Mouse (Mus musculus) cerebral cortex, adult 2 months (tissue): ENCODE data around the gene Slc8a3.

ENCODE experiments used
- WGBS: fragments of 180-500 bp; shearing (Covaris S2); methylation state at CpG from one replicate; pipeline ENCODE4 v1.1.7; 2018; 5-methylcytosine and 5-hydroxymethylcytosine counted together

Slc8a3 gene

DNA sequence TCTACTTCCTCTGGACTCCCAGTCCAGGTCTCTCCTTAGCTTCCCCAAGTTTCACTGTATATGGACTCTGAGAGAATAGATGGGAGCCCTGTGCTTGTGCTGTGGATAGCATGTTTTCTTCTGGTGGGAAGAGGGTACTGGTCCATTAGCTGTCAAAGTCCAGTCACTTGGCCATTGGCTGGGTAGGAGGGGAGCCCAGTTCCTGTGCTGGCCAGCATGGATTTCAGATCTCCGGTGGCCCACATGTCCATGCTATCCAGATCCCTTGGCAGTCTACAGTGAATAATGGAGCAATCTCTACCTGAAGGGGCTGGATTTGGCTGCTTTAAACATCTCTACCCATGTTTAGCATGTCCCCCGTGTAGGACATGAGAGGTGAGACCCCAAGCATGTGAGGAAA lies 148.0 kb downstream of the Slc8a3 start:
- WGBS: 79% methylated on average over 2 of the region's 2 CpGs

DNA sequence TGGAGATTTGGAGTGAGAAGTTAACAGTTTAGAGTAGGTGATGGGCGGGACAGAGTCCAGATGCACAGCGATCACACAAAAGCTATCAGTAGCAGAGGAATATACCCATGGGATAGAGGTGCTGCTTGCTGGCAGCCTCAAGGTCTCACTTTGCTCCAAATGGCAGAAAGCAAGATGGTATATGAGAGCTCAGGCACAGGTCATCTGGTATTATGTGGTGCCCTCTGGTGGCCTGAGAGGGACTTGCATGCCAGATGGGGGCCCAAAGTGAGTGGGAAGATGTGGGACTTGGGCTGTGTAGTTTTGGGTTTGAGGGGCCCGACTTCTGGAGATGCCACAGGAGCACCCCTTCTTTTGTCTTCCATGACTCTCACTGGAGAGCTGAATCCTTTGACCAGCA lies 150.9 kb downstream of the Slc8a3 start:
- 68% methylated on average over 3 of the region's 3 CpGs for WGBS

DNA sequence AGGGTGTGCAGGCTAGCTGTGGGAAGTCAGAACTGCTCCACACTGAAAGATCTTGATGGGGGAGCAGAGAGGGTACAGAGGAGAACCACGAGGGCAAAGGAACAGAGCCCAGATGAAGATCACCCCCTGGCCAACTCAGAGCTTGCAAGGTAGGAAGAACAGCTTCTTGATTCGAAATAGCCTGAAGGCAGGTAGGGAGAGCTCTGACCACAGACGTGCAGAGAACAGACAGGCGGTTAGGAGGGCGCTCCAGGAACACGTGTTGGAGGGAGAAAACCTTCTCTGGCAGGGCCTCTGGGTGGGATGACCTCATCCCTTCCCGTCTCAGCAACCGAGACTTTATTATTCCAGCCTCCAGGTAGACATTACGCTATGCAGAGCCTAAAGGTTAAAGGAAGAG lies 157.7 kb downstream of the Slc8a3 start:
- 69% methylated on average over 9 of the region's 9 CpGs for WGBS

DNA sequence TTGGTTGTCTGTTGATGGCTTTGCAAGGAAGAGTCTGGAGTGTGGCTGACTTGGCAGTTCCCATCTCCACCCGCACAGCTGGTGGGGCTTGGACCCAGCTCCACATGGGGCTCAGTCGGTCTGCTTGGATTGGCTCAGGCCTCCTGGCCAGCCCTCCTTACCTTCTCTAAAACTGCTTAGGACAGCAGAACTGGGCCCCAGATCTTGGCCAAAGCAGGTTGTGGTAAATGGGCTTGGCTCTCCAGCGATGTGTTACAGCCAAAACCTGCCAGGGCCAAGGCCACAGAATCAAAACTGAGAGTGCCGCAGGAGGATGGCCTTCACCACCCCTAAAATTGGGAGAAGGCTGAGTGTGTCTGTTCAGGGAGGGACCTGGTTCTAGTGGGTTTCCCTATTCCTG lies 159.1 kb downstream of the Slc8a3 start:
- WGBS: 76% methylated on average over 4 of the region's 4 CpGs

DNA sequence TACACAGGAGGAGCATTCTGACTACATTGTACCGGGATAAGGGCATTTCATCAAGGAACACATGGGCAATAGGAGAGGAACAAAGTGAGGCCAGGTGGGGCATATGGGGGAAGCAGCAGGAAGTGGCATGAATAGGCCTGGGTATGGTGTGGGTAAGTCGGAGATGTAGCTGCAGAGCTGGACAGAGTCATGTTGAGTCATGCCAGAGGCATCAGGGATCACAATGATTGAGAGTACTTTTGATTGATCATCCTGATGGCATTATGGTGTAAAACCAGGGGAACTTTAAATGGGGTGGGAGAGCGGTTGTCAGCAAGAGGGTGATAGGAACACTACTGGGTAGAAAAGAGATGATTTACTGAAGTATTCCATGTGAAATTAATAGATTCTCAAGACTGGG lies 160.0 kb downstream of the Slc8a3 start:
- WGBS: 84% methylated on average over 3 of the region's 3 CpGs

DNA sequence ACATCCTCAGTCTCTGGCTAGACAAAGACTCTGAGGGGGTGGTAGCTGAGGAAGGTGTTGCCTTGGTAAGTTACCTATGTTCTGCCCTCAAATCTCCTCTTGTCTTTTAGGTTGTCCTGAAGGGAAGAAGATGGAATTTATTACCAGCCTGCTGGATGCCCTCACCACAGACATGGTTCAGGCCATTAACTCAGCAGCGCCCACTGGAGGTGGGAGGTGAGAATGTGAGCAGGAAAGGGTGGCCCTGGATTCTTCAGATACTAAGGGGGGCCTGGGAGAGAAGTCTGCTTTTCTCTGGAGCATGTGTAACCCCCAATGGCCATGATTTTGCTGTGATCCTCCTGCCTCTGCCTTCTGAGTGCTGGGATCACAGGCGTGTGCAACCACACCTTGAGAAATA lies 162.9 kb downstream of the Slc8a3 start:
- WGBS: 85% methylated on average over 2 of the region's 2 CpGs

DNA sequence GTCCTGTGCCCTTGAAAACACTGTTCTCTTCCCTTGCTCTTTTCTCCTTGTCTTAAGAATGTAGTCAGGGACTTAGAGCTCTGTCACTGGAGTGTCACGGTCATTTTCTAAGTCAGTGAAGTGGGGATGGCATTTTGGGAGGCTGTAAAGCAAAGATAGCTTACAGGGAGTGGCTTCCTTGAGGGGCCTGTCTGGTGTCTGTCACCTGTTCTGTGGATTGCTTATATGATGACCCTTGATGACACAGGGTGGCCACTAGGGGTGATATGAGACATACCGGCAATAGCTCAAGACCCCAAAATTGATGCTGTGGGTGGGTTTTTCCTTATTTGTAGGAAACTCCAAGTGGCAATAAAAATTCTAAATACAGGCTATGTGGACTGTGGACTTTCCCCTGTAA lies 164.5 kb downstream of the Slc8a3 start:
- WGBS: 86% methylated on average over 2 of the region's 2 CpGs

DNA sequence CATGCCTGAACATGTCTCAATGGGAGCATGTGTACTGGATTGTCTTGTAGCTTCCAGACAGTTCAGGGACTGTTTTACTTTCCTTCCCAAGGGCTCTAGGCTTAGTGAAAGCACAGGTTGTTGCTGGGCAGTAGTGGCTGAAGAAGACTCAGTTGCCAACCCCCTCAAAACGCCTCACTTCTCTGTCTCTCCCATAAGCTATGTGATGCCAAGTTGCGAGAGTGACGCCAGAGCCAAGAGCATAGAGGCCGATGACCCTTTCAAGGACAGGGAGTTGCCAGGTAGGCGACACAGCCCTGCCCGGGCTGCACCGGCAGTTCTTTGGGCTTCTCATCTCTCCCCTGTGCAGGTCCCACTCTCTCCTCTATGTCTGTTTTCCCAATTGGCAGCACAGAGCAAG lies 164.9 kb downstream of the Slc8a3 start:
- WGBS: 95% methylated on average over 7 of the region's 7 CpGs

DNA sequence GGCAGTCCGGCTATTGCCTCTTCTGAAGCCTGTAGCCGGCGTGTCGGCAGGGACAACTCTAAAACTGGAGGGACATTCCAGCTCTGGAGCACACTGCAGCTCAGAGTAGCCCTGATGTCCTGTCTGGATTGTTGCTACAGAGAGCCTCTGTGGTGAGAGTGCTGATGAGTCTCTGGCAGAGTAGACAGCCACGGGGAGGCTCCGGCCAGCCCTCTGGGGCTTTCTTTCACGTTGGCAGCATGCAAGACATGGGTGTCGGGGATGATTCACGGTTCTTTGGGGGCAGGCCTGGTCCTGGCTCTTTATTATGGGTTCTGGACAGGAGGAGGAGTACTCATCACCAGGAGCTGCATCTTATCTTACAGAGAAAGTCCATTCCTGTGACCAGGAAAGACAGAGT lies 165.8 kb downstream of the Slc8a3 start:
- 72% methylated on average over 9 of the region's 9 CpGs for WGBS

DNA sequence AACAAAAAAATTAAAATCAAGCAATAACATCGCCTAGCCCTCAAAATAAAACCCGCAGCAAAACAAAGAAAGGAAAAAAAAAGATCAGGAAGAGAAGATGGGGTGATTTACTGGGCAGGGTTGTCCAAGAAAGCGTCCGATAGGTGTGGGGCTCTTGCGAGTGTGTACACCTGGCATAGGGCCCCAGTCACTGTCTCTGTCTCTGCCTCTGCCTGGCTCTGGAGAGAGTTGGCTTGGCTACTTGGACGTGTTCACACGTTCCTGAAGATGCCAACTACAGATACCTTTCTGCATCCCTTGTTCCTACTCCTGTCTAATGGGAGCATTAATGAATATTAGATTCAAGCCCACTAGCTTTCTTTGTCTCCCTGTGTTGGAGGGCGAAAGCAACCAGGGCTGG lies 166.4 kb downstream of the Slc8a3 start:
- 82% methylated on average over 8 of the region's 8 CpGs for WGBS

DNA sequence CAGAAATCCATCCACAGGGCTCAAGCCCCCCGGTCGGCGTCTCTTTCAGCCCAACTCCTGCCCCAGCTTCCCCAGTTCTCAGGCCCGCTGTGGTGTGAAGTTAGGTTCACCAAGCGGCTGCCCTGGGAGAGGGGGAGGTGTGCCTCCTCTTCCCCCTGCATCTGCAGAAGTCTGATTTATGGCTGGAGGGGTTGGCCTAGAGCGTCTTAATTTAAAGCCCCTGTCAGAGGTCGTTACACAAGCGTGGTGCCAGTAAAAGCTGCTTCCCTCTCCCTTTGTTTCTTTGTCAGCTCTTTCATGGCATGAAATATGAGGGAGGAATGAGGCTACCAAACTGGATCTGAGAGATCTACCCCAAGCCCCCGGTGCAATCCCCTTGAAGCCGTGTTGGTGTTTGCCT lies 166.9 kb downstream of the Slc8a3 start:
- WGBS: 78% methylated on average over 10 of the region's 10 CpGs

DNA sequence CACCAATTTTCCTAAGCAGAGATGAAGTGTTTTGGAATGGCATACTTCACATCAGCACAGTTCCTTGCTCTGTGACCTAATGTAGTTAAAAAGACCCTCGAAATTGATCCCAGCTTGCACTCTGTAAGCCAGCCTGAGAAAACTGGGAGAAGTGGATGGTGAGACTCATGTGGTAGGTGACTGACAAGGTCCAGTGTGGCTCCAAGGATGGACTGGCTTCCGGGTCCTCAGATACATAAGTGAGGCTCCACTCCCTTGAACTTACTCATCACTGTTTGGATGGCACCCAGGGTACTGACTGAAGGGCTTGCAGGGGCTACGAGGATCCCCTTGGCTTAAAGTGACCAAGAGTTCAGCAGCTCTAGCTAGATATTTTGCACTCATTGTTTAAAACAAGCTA lies 169.4 kb downstream of the Slc8a3 start:
- 93% methylated on average over 3 of the region's 3 CpGs for WGBS

DNA sequence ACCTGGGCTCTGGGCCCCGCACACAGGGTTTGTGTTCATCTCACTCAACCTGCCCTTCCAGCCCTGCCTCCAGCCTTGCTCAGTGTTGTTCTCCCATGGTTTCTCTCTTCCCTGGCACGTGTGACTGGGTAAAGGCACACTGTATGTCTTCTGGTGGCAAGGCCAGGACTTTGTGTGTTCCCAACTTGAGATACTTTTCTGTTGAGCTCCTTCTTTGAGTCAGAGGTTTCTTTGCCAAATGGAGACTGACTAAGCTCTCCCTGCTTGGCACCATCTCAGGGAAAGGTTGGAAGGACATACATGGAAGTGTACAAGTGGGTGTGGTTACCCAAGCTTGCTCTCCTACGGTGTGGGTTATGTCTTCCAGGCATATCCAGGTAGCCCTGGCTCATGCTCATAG lies 169.8 kb downstream of the Slc8a3 start:
- 79% methylated on average over 3 of the region's 3 CpGs for WGBS

DNA sequence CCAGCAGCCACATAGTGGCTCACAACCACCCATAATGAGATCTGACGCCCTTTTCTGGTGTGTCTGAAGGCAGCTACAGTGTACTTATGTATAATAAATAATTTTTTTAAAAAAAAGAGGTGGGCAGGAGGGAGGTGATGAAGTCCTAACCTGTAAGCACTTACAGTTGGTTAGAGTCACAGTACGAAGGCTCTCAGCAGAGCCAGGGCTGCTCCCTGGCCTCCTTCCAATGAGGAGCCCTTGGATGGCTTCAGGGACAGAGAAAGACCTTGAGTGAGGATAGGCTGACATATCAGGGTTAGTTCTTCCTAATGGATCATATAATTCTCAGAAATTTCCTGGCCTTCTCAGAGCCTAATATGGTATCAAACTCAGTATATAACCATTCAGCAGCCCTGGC lies 171.7 kb downstream of the Slc8a3 start:
- 95% methylated on average over 2 of the region's 2 CpGs for WGBS

DNA sequence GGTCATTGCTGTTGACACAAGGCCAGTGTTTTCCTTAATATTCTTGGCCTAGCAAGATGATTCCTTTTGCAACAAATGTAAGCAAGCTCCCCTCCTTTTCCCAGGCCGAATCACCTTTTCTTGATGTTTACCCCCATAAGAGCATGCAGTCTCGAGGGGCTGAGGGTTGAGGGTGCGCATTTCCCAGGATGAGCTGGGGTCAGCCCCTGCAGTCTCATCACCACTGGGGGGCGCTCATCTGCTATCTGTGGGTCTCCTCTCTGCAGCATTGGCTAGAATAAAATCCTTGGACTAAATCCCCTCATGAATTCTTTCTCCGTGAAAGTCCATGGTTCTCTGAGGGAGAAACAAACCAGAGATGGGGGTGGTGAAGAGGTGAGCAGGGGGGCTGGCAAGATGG lies 172.1 kb downstream of the Slc8a3 start:
- WGBS: 72% methylated on average over 5 of the region's 5 CpGs

DNA sequence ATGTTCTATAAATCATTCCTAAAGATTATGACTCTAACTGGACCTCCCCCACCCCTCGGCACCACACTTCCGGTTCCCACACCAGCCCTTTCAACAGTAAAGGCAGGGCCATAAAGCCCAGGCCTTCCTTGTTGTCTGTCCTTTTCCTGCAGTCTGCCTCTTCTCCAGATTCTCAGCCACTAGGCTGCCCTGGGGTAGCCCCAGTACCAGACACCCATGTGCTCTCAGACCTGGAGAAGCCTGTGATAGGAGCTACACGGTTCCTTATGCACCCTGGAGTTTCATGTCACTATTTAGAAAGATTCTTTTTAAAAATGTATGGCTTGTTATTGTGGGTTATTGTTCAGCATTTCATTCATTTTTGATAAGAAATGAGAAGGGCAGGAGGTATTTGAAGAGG lies 172.6 kb downstream of the Slc8a3 start:
- 91% methylated on average over 3 of the region's 3 CpGs for WGBS

DNA sequence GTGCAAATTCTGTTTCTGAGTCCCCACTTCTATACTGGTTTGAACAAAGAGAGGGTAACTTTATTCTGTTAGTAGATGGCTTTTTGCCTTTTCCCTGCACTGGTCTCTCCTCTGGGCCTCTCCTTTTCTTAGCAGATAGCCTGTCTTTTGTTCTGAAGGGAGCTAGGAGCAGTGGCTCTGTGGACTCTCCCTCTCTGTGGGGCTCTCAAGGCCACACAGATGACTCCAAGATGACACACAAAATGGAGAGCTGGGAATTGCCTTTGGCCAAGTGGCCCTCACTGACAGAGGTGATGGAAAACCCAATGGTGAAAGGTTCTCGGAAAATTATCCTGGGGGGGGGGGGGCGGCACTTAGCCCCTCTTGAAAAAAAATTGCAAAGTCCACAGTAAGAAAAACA lies 173.0 kb downstream of the Slc8a3 start:
- WGBS: 89% methylated on average over 2 of the region's 2 CpGs

DNA sequence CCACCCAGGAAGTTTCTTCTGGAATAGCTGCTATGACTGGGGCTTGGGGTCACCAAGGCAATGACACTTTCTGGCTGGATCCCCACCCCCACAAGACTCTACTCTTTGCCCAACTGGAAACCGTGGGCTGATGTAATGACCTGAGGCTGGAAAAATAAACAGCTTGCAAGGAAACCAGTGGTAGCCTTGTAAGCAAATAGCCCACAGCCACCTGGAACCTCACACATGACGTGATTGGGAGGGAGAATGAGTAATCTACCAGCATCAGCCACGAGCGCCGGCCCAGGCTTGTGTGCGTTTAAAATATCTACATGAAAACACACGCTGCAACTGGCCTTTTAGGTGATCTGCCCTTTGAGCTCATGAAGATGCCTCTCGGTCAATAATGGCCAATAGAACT lies 176.1 kb downstream of the Slc8a3 start:
- WGBS: 92% methylated on average over 8 of the region's 8 CpGs

DNA sequence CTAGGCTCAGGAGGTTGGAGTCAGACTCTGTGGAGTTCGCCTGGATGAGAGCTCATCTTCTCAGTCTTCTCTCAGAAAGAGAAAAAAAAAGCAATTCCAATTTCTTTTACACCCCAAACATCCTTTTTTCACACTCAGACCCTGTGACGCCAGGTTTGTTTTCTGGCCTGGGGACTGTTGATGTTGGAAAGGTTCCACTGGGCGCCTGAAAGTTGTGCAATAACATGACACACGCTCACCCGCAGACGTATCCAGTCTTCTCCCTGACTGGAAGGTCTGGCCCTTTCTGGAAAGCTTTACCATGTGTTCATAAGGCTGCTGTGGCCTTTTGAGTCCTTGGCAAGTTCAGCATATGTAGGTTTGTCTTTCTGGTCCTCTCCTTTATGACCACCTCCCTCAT lies 177.3 kb downstream of the Slc8a3 start:
- WGBS: 85% methylated on average over 6 of the region's 6 CpGs

DNA sequence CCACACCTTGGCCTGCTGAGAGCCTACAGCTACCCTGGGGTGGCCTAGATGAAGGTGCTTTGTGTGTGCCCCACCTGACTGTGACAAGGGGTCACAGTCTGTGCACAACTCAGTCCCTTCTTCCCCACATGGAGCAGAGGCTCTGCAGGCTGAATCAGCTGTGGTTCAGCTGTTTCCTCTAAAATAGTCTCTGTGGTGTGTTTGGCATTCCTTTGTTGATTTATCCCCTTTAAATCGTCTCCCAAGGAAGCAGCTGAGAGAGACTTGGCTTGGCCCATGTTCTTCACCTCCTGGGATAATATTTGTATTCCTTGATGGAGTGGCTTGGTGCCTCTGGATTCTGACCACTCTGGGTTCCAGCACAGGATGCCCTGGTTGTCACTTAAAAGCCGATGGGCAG lies 180.9 kb downstream of the Slc8a3 start:
- WGBS: 50% methylated on average over 2 of the region's 2 CpGs

DNA sequence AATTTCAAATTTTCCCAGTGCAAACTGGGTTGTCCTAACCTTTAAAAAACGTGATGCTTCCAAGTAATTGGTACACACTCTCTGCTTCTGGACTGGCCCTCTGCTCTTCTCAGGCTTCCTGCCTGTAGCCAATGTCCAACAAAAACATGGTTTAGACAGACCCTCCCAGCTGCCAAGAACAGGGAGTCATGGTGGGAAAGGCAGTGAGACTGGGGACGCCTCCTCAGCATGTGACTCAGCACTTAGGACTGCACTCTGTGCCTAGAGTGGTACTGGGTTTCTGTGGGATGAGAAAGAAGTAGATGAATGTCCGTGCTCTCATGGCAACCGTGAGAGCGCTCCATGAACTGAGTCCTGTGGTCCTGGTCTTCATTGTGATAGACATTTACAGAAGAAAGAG lies 182.1 kb downstream of the Slc8a3 start:
- WGBS: 80% methylated on average over 5 of the region's 5 CpGs

DNA sequence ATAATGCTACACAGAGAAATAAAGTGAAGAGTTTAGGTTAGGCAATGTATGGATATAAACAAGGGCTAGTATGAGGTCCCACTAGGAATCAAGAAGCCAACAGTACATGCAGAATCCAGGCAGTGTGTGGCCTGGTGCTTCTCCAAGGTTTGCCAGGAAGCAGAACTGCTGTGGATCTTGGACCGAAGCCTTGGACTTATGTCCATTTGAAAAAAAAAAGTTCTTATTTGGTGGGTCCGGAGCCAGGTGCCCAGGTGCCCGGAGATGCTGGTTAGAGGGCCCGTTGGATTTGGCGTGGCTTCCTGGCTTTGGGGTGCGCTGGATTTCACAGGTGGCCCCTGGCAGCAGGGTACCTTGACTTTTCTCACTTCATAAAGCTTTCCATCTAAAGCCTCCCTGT lies 185.0 kb downstream of the Slc8a3 start:
- 94% methylated on average over 6 of the region's 6 CpGs for WGBS
